Mouse (Mus musculus): ENCODE results near the gene Prkca.

GRCm38 (mm10) chr11:108176715-108177114 is 167.0 kb downstream of the Prkca start:
- TF ChIP-seq CTCF (IDR thresholded peaks at IDR 0.05; ENCODE audit: borderline replicate concordance, insufficient read depth, low read length) (no peak), POLR2A (IDR thresholded peaks at IDR 0.05; ENCODE audit: low read depth, low read length) (no peak)
